Mouse (Mus musculus) right cerebral cortex, postnatal 4 days (tissue): ENCODE data around the gene Rft1.

Source experiments
- DNase-seq: peaks from one replicate; pipeline ENCODE4 v3.0.0-alpha.2; 2022

Rft1 gene

GRCm38 (mm10) chr14:30653943-30654659 lies at the start of gene Rft1:
Gene Rft1, plus strand, starts transcription at chr14:30654360.
- peak; percentile 100 for DNase-seq

GRCm38 (mm10) chr14:30606817-30607216 lies 47.3 kb upstream of the Rft1 start:
- DNase-seq = no peak

- no peak for DNase-seq
Measured at GRCm38 (mm10) chr14:30607696-30608095, 46.5 kb upstream of the Rft1 start.

- DNase-seq = no peak
Measured at GRCm38 (mm10) chr14:30608176-30608575, 46.0 kb upstream of the Rft1 start.

- DNase-seq = no peak
Measured at GRCm38 (mm10) chr14:30609499-30609898, 44.7 kb upstream of the Rft1 start.

- no peak for DNase-seq
Measured at GRCm38 (mm10) chr14:30610304-30610703, 43.9 kb upstream of the Rft1 start.

GRCm38 (mm10) chr14:30610940-30611339 lies 43.2 kb upstream of the Rft1 start:
- DNase-seq = no peak

- DNase-seq = peak; percentile 85
Measured at GRCm38 (mm10) chr14:30612523-30612922, 41.6 kb upstream of the Rft1 start.

GRCm38 (mm10) chr14:30612962-30613715 lies 41.0 kb upstream of the Rft1 start:
- no peak for DNase-seq

GRCm38 (mm10) chr14:30616751-30617150 lies 37.4 kb upstream of the Rft1 start:
- DNase-seq = no peak

GRCm38 (mm10) chr14:30618746-30619275 lies 35.3 kb upstream of the Rft1 start:
- no peak for DNase-seq

GRCm38 (mm10) chr14:30619982-30620578 lies 34.1 kb upstream of the Rft1 start:
- no peak for DNase-seq

- no peak for DNase-seq
Measured at GRCm38 (mm10) chr14:30622130-30622529, 32.0 kb upstream of the Rft1 start.

- DNase-seq = no peak
Measured at GRCm38 (mm10) chr14:30622556-30622955, 31.6 kb upstream of the Rft1 start.

GRCm38 (mm10) chr14:30624277-30624721 lies 29.9 kb upstream of the Rft1 start:
- DNase-seq = no peak

- peak; percentile 35 for DNase-seq
Measured at GRCm38 (mm10) chr14:30625131-30625807, 28.9 kb upstream of the Rft1 start.

GRCm38 (mm10) chr14:30625856-30626726 lies 28.1 kb upstream of the Rft1 start, which contains the start of gene Prkcd:
Gene Prkcd, minus strand, starts transcription at chr14:30626210.
- peak; percentile 47 for DNase-seq

GRCm38 (mm10) chr14:30626756-30627742 lies 27.1 kb upstream of the Rft1 start:
- no peak for DNase-seq

- DNase-seq = no peak
Measured at GRCm38 (mm10) chr14:30628235-30628634, 25.9 kb upstream of the Rft1 start.

GRCm38 (mm10) chr14:30629839-30630238 lies 24.3 kb upstream of the Rft1 start:
- DNase-seq = no peak
